Mouse (Mus musculus) ES-CJ7 (cell line): ENCODE data around the gene Apela.
A peak's percentile ranks its signal among the peaks of the same experiment; 100 is the strongest.
"Not testable (repeated sequence)": the region's sequence is repeated elsewhere in the genome, so short reads cannot be mapped to it uniquely, and the experiment has no call there.

ENCODE experiments used
- DNase-seq: peaks from one replicate; pipeline ENCODE4 v3.0.0; 2011; ENCODE audit warnings: low read depth, low spot score

The Apela gene

GRCm38 (mm10) chr8:65028959-65029686 lies 8.0 kb downstream of the Apela start:
- peak; percentile 58 for DNase-seq

DNA sequence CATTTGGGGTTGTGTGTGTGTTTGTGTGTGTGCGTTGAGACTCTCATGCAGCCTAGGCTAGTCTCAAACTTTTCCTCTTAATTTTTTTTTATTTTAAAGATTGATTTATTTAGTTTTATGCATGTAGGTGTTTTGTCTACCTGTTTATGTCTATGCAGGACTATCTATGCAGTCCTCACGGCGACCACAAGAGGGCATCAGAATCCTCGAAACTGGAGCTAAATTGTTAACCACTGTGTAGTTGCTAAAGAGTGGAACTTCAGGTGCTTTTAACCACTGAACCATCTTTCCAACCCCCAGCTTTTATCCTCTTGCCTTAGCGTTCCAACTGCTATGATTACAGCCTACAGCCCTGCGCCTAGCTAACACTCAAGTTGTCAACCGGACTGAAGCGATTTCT lies 14.7 kb downstream of the Apela start:
- peak; percentile 83 for DNase-seq

DNA sequence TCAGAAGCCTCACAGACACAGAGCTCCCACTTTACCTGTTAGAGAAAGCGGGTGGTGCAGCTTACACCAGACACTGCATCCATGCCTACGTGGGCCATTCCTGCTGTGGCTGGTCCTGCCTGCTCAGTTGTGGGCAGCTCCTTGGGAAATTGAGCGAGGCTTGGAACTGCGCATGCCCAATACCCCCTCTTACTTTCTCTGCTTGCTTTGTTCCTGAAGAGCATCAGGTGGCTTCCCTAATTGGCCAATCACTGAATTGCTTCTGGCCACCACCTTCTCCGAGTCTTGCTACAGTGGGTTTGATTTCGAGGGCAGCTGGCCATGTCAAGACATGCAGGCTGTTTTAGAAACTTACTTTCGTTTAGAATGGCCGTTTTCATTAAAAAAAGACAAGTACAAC lies 18.7 kb downstream of the Apela start, which contains the start of the genes Trim61 and Trim60:
TSS of gene Trim61 (minus strand) at position 101 of the 400 bp plus-strand sequence.
TSS of gene Trim60 (minus strand) at position 162 of the 400 bp plus-strand sequence.
- DNase-seq: no peak

DNA sequence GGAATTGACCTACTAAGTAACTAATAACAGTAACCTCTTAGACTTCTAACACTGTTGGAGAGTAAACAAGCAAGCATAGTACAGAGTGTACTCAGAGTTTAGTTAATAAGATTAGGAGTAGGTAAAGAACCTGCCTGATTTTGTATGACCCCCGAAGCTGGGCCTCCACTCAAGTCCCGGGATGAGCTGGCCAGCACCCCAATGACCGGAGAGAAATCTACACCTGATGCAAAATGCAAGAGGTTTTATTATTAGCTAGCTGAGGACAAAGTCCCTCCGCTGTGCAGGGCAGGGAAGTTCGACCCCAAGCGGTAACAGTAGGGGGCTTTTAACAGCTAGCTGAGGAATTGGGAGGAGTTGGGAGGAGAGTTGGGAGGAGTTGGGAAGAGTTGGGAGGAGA lies 29.5 kb downstream of the Apela start:
- DNase-seq: not testable (repeated sequence)

- DNase-seq: no peak
These were observed 38.2 kb downstream of the Apela start for GRCm38 (mm10) chr8:64998806-64999365.

GRCm38 (mm10) chr8:64987731-64988130 lies 49.4 kb downstream of the Apela start, which contains the start of gene Trim75:
TSS of gene Trim75 (minus strand) at chr8:64987831.
- DNase-seq: no peak

GRCm38 (mm10) chr8:64983150-64983897 lies 53.8 kb downstream of the Apela start:
- DNase-seq: peak; percentile 33
